Mouse (Mus musculus): ENCODE results near the gene Rbm17.

- TF ChIP-seq POLR2A (IDR thresholded peaks at IDR 0.05; ENCODE audit: low read depth, low read length) (no peak), CTCF (conservative IDR thresholded peaks at IDR 0.05 in 1 of 2, IDR thresholded peaks at IDR 0.05 in 1 of 2; ENCODE audit: low read depth in 2 of 2, low read length in 2 of 2) (no peak), MEF2A (IDR thresholded peaks at IDR 0.05; ENCODE audit: borderline replicate concordance, low read depth, low read length) (no peak), JUND (conservative IDR thresholded peaks at IDR 0.05; ENCODE audit: low read depth, low read length) (no peak), KAT2A (IDR thresholded peaks at IDR 0.05; ENCODE audit: insufficient replicate concordance, low read length) (no peak), MAZ (IDR thresholded peaks at IDR 0.05; ENCODE audit: low read depth, low read length) (no peak), EP300 (IDR thresholded peaks at IDR 0.05; ENCODE audit: low read length) (no peak), ETS1 (conservative IDR thresholded peaks at IDR 0.05; ENCODE audit: low read depth, low read length) (no peak), RAD21 (IDR thresholded peaks at IDR 0.05; ENCODE audit: low read depth, low read length) (no peak), MAX (IDR thresholded peaks at IDR 0.05; ENCODE audit: low read length) (no peak)
These were observed 50.9 kb downstream of the Rbm17 start for GRCm38 (mm10) chr2:11552966-11553451.

Data from CH12.LX (cell line).